Mouse (Mus musculus) cerebellum, adult 2 months (tissue): Measurements from ENCODE around the gene Insr.

Source experiments
- CTCF ChIP-seq: fragments of 200-500 bp; IDR thresholded peaks from 2 replicates; pipeline ENCODE4 v1.5.1; 2011; ENCODE audit warnings: low read depth, mild to moderate bottlenecking, control low read depth, low read length, moderate library complexity, borderline replicate concordance; ENCODE audit not compliant: insufficient read depth
- POLR2A ChIP-seq: fragments of 200-500 bp; IDR thresholded peaks from 2 replicates; pipeline ENCODE4 v1.6.1; 2011; ENCODE audit warnings: low read length, control low read depth, borderline replicate concordance; ENCODE audit not compliant: insufficient read depth

- TF ChIP-seq CTCF (no peak), POLR2A (no peak)
Observed at GRCm38 (mm10) chr8:3234569-3234968, 44.8 kb downstream of the Insr start.
